15 mouse cellular contexts compared by ENCODE assay signal in the genomic region with DNA sequence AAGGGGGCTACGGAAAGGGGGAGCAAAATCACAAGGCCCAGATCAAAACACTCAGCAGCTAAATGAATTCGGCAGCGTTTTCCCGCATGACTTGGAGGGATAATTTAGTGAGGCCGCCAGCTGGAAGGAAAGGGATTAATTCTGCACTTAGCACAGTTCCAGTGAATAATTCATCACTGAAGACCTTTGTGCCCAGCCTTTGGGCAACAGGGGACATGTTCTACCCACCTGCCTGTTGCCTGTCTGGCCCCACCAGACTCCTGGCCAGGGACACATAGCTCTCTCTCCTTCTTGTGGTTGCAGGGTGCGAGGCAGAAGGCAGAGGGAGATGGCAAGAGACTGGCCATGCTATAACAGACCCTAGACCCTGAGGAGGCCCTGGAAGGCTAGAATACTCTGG. TPM values are rescaled to one million over a fixed set of nuclear protein-coding genes. Genes with fewer than 3 reads are reported as not detected.
DNase-seq lines count a peak whose midpoint lies in the region; ATAC-seq and TF ChIP-seq lines count a peak whose summit lies in the region.
"Had no signal": no experiment of that assay in that cellular context is flagged by ENCODE, and none has a peak within 500 bp of the region (broad histone marks: within the 10 kb centered on the region; RNA-seq: fewer than 3 reads in every experiment).

No protein-coding gene starts in this region.

- peak; percentile 68 for ATAC-seq in forebrain, embryonic 16.5 days
- ATAC-seq in midbrain, embryonic 12.5 days (ENCODE audit: low FRiP score, low read depth), result peak; percentile 53

- H3K4me1 ChIP-seq in forebrain, embryonic 16.5 days (replicated peaks; ENCODE audit: control insufficient read depth, insufficient read depth, low read length), result peaks cover 65% of the 10 kb centered on the region
- H3K4me1 ChIP-seq in midbrain, embryonic 12.5 days, result peaks cover 64% of the 10 kb centered on the region
- H3K4me1 ChIP-seq in thymus, adult 2 months (replicated peaks; ENCODE audit: control insufficient read depth, insufficient read depth, low read length), result no peaks in the 10 kb centered on the region

- H3K36me3 ChIP-seq in forebrain, embryonic 16.5 days (ENCODE audit: control insufficient read depth, insufficient read depth), result no peaks in the 10 kb centered on the region
- no peaks in the 10 kb centered on the region for H3K36me3 ChIP-seq in midbrain, embryonic 12.5 days
- no peaks in the 10 kb centered on the region for H3K36me3 ChIP-seq in thymus, adult 2 months (ENCODE audit: control insufficient read depth, insufficient read depth, low read length)

- WGBS in forebrain, embryonic 16.5 days, result under 1% methylated on average over 6 of the region's 6 CpGs
- 20% methylated on average over 6 of the region's 6 CpGs for WGBS in midbrain, embryonic 12.5 days
- 77% methylated on average over 6 of the region's 6 CpGs for WGBS in thymus, adult 2 months

- 0 out of 2 replicates have a peak overlapping the region, but pooled peaks have one; percentile 1 for H3K9ac ChIP-seq in forebrain, embryonic 16.5 days (replicated peaks; ENCODE audit: low read depth, low read length)
- H3K9ac ChIP-seq in midbrain, embryonic 12.5 days (replicated peaks), result no peak overlapping the region
- H3K9ac ChIP-seq: lung, embryonic 14.5 days had no signal

- no peak overlapping the region for H3K4me2 ChIP-seq in forebrain, embryonic 16.5 days (ENCODE audit: low read length)
- no peak overlapping the region for H3K4me2 ChIP-seq in midbrain, embryonic 12.5 days (replicated peaks)
- H3K4me2 ChIP-seq: lung, embryonic 14.5 days had no signal

- no peak for TF ChIP-seq POLR2A in brain, embryonic 14.5 days (IDR thresholded peaks at IDR 0.05; ENCODE audit: borderline replicate concordance, extremely low read depth, insufficient read depth, insufficient read length, poor library complexity, severe bottlenecking)
- no peak for TF ChIP-seq POLR2A in thymus, adult 2 months (IDR thresholded peaks at IDR 0.05; ENCODE audit: control insufficient read depth, extremely low read depth, insufficient read depth, low read length, poor library complexity)

- no peak overlapping the region for H3K4me3 ChIP-seq in forebrain, embryonic 16.5 days (replicated peaks; ENCODE audit: low read length)
- H3K4me3 ChIP-seq in midbrain, embryonic 12.5 days, result no peak overlapping the region
- H3K4me3 ChIP-seq in thymus, adult 2 months (ENCODE audit: control insufficient read depth, insufficient read depth, low read length), result no peak overlapping the region

- peak overlapping the region; percentile 88 for H3K27ac ChIP-seq in forebrain, embryonic 16.5 days (ENCODE audit: low read length)
- peak overlapping the region; percentile 78 for H3K27ac ChIP-seq in midbrain, embryonic 12.5 days (replicated peaks)
- no peak overlapping the region for H3K27ac ChIP-seq in thymus, adult 2 months (ENCODE audit: control insufficient read depth, insufficient read depth, low read length)
- H3K27ac ChIP-seq: stomach, postnatal 0 days had no signal

- no peaks in the 10 kb centered on the region for H3K27me3 ChIP-seq in forebrain, embryonic 16.5 days (replicated peaks; ENCODE audit: control insufficient read depth, insufficient read depth, low read length)
- peaks cover 14% of the 10 kb centered on the region for H3K27me3 ChIP-seq in midbrain, embryonic 12.5 days
- H3K27me3 ChIP-seq in thymus, adult 2 months (ENCODE audit: control insufficient read depth, insufficient read depth, low read length), result no peaks in the 10 kb centered on the region

- H3K9me3 ChIP-seq in forebrain, embryonic 16.5 days (ENCODE audit: control insufficient read depth, low read length), result no peaks in the 10 kb centered on the region
- no peaks in the 10 kb centered on the region for H3K9me3 ChIP-seq in midbrain, embryonic 12.5 days

- no peak for TF ChIP-seq CTCF in brain, embryonic 14.5 days (IDR thresholded peaks at IDR 0.05; ENCODE audit: borderline replicate concordance, extremely low read depth, insufficient read depth, insufficient read length)
- no peak for TF ChIP-seq CTCF in thymus, adult 2 months (IDR thresholded peaks at IDR 0.05; ENCODE audit: borderline replicate concordance, control insufficient read depth, extremely low read depth, insufficient read depth, low read length, poor library complexity)

- peak; percentile 70 to 72 for DNase-seq in cerebellum, postnatal 10 days
- DNase-seq in cerebellum, postnatal 36 days, result no peak
- DNase-seq in brain, embryonic 14.5 days (ENCODE audit: low read depth), result peak; percentile 95
- no peak for DNase-seq in natural killer cell, adult 2 months (ENCODE audit: low spot score in 2 of 2)
- no peak for DNase-seq in frontal cortex, postnatal 14 days (ENCODE audit: low spot score in 2 of 2)
- no peak for DNase-seq in thymus, adult 2 months
- DNase-seq: cerebellum, adult 9-11 months; heart, adult 18-20 months; kidney, adult 18-20 months; liver; lung, embryonic 14.5 days; thymus, postnatal 4 days had no signal

RNA-seq across cellular contexts. Expression of gene Stra6, which starts 1.9 kb away (rescaled TPM):
- polyA plus RNA-seq in brain, embryonic 14.5 days (2012; rRNA removed), result 14.2 and 18.6 TPM in 2 replicates
- 9.2 and 11.7 TPM in 2 replicates for polyA plus RNA-seq in forebrain, embryonic 16.5 days (2015; fragmentation: Nextera tagmentation; extraction: Ambion mirVana)
- 8.6 and 9.1 TPM in 2 replicates for polyA plus RNA-seq in midbrain, embryonic 12.5 days (2016; fragmentation: Nextera tagmentation; extraction: Ambion mirVana)
- polyA plus RNA-seq in thymus, adult 2 months (2012; rRNA removed), result 5.2 and 6.1 TPM in 2 replicates

RNA-seq across cellular contexts. Expression of gene Ccdc33, which starts 53.1 kb away (rescaled TPM):
- 0.89 and 1.2 TPM in 2 replicates for polyA plus RNA-seq in brain, embryonic 14.5 days (2012; rRNA removed)
- polyA plus RNA-seq in forebrain, embryonic 16.5 days (2015; fragmentation: Nextera tagmentation; extraction: Ambion mirVana), result 0.51 and 0.79 TPM in 2 replicates
- 0.64 and 1.0 TPM in 2 replicates for polyA plus RNA-seq in midbrain, embryonic 12.5 days (2016; fragmentation: Nextera tagmentation; extraction: Ambion mirVana)
- 0.94 and 1.2 TPM in 2 replicates for polyA plus RNA-seq in thymus, adult 2 months (2012; rRNA removed)
- polyA plus RNA-seq: lung, embryonic 14.5 days; stomach, postnatal 0 days had no signal

RNA-seq across cellular contexts. Expression of gene Cyp11a1, which starts 59.3 kb away (rescaled TPM):
- polyA plus RNA-seq in brain, embryonic 14.5 days (2012; rRNA removed), result 0.66 and 0.68 TPM in 2 replicates
- 0.30 and 0.66 TPM in 2 replicates for polyA plus RNA-seq in forebrain, embryonic 16.5 days (2015; fragmentation: Nextera tagmentation; extraction: Ambion mirVana)
- polyA plus RNA-seq in midbrain, embryonic 12.5 days (2016; fragmentation: Nextera tagmentation; extraction: Ambion mirVana), result 0.42 TPM in 1 of 2 replicates, not detected in the other
- 0.84 and 1.3 TPM in 2 replicates for polyA plus RNA-seq in thymus, adult 2 months (2012; rRNA removed)

Comparison
In these comparisons a context has a peak if more than half of its experiments do, and no peak if none do; other contexts are left out.
1. DNase-seq: peak in cerebellum, postnatal 10 days (2 of 2) and brain, embryonic 14.5 days (single experiment); none in cerebellum, postnatal 36 days (0 of 2), natural killer cell, adult 2 months (0 of 2), frontal cortex, postnatal 14 days (0 of 2) and thymus, adult 2 months (single experiment).